Mouse (Mus musculus) liver, adult 2 months (tissue): ENCODE results near the gene Ptk7. TPM values are rescaled to one million over a fixed set of nuclear protein-coding genes. Genes with fewer than 3 reads are reported as not detected.
A peak's percentile ranks its signal among the peaks of the same experiment; 100 is the strongest.

Source experiments
- DNase-seq: peaks from one replicate; pipeline ENCODE4 v3.0.0-alpha.2; 2011; ENCODE audit warnings: low read depth, low spot score; ENCODE audit errors: extremely low read depth
- H3K27ac ChIP-seq: fragments of 200-500 bp; replicated peaks from 2 replicates; pipeline ENCODE4 v1.5.1; 2012; ENCODE audit warnings: low read depth, mild to moderate bottlenecking, control low read depth, inconsistent platforms, low read length; ENCODE audit not compliant: insufficient read depth
- H3K27me3 ChIP-seq: fragments of 200-500 bp; 2 replicates; pipeline ENCODE4 v1.6.1; 2012; ENCODE audit warnings: mild to moderate bottlenecking, moderate library complexity, low read length, inconsistent platforms; ENCODE audit not compliant: control insufficient read depth, insufficient read depth
- H3K36me3 ChIP-seq: fragments of 200-500 bp; 2 replicates; pipeline ENCODE4 v1.6.1; 2012; ENCODE audit warnings: low read length, inconsistent platforms; ENCODE audit not compliant: control insufficient read depth, insufficient read depth
- H3K4me1 ChIP-seq: fragments of 200-500 bp; 2 replicates; pipeline ENCODE4 v1.6.1; 2011; ENCODE audit warnings: low read length; ENCODE audit not compliant: control insufficient read depth, insufficient read depth
- H3K4me3 ChIP-seq: fragments of 200-500 bp; 2 replicates; pipeline ENCODE4 v1.5.1; 2011; ENCODE audit warnings: low read depth, mild to moderate bottlenecking, control low read depth, low read length, moderate library complexity; ENCODE audit not compliant: insufficient read depth
- H3K79me2 ChIP-seq: fragments of 200-500 bp; 2 replicates; pipeline ENCODE4 v1.6.1; 2012; ENCODE audit warnings: inconsistent platforms, mild to moderate bottlenecking, low read length, moderate library complexity; ENCODE audit not compliant: control insufficient read depth, insufficient read depth
- H3K9ac ChIP-seq: fragments of 200-500 bp; 2 replicates; pipeline ENCODE4 v1.6.1; 2012; ENCODE audit warnings: low read depth, mild to moderate bottlenecking, control low read depth, inconsistent platforms, low read length
- CTCF ChIP-seq: fragments of 200-500 bp; IDR thresholded peaks from 2 replicates; pipeline ENCODE4 v1.5.1; 2011; ENCODE audit warnings: low read depth, low read length, control low read depth
- POLR2A ChIP-seq: fragments of 200-500 bp; IDR thresholded peaks from 2 replicates; pipeline ENCODE4 v1.6.1; 2011; ENCODE audit warnings: low read length, control low read depth; ENCODE audit not compliant: insufficient read depth; ENCODE audit errors: extremely low read depth
- WGBS: fragments of 180-500 bp; shearing (Covaris S2); methylation state at CpG from one replicate; pipeline ENCODE4 v1.1.7; 2018; 5-methylcytosine and 5-hydroxymethylcytosine counted together
- polyA plus RNA-seq: library from polyadenylated mRNA; depleted of rRNA; stranded (reverse); fragments of >200 nt; gene quantifications from 2 replicates; pipeline ENCODE4 v1.2.3, GENCODE M21; 2012
- total RNA-seq: library from RNA; depleted of rRNA; stranded (reverse); fragments of >200 nt; gene quantifications from 2 replicates; pipeline ENCODE4 v1.2.3, GENCODE M21; 2014

Gene Ptk7
- total and polyA plus RNA-seq, 2 experiments = 0.65 to 0.66 TPM

GRCm38 (mm10) chr17:46549193-46549592 is 80.1 kb downstream of the Ptk7 start:
- TF ChIP-seq CTCF = peak; percentile 67
- no peak for TF ChIP-seq POLR2A
- 58% methylated on average over 8 of the region's 8 CpGs for WGBS

DNA sequence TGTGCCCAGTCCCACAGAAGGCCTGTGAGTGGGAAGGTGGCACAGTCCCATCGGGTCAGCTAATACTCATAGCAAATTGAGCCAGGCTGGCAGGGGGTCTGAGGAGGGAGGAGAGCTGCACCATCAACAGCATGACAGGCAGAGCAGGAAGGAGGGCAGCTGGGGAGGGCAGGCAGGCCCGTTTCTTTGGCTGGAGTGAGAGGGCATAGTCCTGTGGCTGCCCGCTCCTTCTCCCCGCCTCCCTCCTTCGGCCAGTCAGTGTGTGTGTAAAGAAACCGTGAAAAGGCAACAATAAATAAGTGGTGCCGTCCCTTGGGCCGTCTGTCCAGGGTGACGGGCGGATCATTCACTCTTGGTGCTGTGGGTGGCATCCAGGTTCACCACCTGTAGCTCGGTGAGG is 80.6 kb downstream of the Ptk7 start:
- H3K9ac ChIP-seq = no peak overlapping the region
- H3K36me3 ChIP-seq = no peaks in the 10 kb centered on the region
- peaks cover 4% of the 10 kb centered on the region for H3K4me1 ChIP-seq
- H3K79me2 ChIP-seq = no peaks in the 10 kb centered on the region; the same call in 1 of the 2 replicates
- H3K27me3 ChIP-seq = no peaks in the 10 kb centered on the region
- H3K27ac ChIP-seq = no peak overlapping the region
- H3K4me3 ChIP-seq = no peak overlapping the region
- no peak for DNase-seq
- WGBS = 87% methylated on average over 11 of the region's 11 CpGs
- TF ChIP-seq POLR2A (no peak), CTCF (no peak)

More at GRCm38 (mm10) chr17:46549193-46549592, 80.1 kb downstream of the Ptk7 start:
- Histone ChIP-seq H3K27ac (no peak overlapping the region), H3K79me2 (no peaks in the 10 kb centered on the region; the same call in 1 of the 2 replicates), H3K4me3 (no peak overlapping the region), H3K4me1 (peaks cover 7% of the 10 kb centered on the region), H3K27me3 (no peaks in the 10 kb centered on the region), H3K36me3 (no peaks in the 10 kb centered on the region), H3K9ac (no peak overlapping the region)
- DNase-seq = no peak

GRCm38 (mm10) chr17:46547923-46548322 is 81.4 kb downstream of the Ptk7 start:
- Histone ChIP-seq H3K27ac (no peak overlapping the region), H3K79me2 (no peaks in the 10 kb centered on the region; the same call in 1 of the 2 replicates), H3K27me3 (no peaks in the 10 kb centered on the region), H3K4me1 (peaks cover 4% of the 10 kb centered on the region), H3K4me3 (no peak overlapping the region), H3K36me3 (no peaks in the 10 kb centered on the region), H3K9ac (no peak overlapping the region)
- TF ChIP-seq CTCF (no peak), POLR2A (no peak)
- no peak for DNase-seq
- WGBS = 67% methylated on average over 3 of the region's 3 CpGs

DNA sequence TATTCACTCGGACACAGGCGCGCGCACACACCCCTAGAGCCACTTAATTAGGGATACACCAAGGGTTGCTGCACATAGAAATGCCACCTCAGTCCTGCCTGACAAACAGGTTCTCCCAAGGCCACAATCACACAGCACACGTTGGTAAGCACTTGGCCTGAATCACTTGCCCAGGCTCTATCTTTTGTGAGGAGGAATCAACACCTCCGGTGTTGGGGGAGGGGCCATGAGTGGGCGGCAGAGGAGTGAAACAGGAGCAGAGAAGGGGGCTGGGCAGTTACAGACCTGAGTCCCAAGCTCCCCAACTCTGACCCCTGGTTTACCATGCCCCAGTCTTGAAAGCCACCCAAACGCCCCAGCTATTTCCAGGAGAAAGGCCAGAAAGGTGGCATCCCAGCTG is 82.3 kb downstream of the Ptk7 start:
- WGBS = 54% methylated on average over 8 of the region's 8 CpGs
- Histone ChIP-seq H3K79me2 (no peaks in the 10 kb centered on the region; the same call in 1 of the 2 replicates), H3K4me1 (peaks cover 4% of the 10 kb centered on the region), H3K4me3 (no peak overlapping the region), H3K36me3 (no peaks in the 10 kb centered on the region), H3K27me3 (no peaks in the 10 kb centered on the region), H3K27ac (no peak overlapping the region), H3K9ac (no peak overlapping the region)
- TF ChIP-seq CTCF (no peak), POLR2A (no peak)
- DNase-seq = no peak

DNA sequence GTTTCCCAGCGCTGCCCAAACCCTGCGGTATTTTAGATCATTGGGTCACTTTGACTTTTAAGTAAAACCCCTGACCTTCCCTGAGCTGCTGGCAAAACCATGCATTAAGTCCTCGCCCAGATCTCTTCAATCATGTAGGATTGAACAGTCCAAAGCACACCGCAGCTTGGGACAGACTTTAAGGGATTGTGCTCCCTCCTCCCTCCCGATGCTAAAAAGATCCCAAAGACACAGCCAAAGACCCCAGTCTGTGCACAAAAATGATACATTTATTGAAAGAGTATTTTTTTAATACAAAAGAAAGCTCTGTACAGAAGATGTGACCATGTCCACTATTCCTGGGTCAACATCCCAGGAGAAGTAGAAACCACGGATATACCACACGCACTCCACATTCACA is 82.7 kb downstream of the Ptk7 start:
- WGBS = 49% methylated on average over 7 of the region's 7 CpGs
- H3K27ac ChIP-seq = no peak overlapping the region
- no peaks in the 10 kb centered on the region; the same call in 1 of the 2 replicates for H3K79me2 ChIP-seq
- DNase-seq = no peak
- no peaks in the 10 kb centered on the region for H3K36me3 ChIP-seq
- H3K27me3 ChIP-seq = no peaks in the 10 kb centered on the region
- peak overlapping the region; percentile 84; the same call in 1 of the 2 replicates for H3K4me3 ChIP-seq
- peaks cover 4% of the 10 kb centered on the region for H3K4me1 ChIP-seq
- TF ChIP-seq CTCF (no peak), POLR2A (no peak)
- no peak overlapping the region; the same call in 1 of the 2 replicates for H3K9ac ChIP-seq

DNA sequence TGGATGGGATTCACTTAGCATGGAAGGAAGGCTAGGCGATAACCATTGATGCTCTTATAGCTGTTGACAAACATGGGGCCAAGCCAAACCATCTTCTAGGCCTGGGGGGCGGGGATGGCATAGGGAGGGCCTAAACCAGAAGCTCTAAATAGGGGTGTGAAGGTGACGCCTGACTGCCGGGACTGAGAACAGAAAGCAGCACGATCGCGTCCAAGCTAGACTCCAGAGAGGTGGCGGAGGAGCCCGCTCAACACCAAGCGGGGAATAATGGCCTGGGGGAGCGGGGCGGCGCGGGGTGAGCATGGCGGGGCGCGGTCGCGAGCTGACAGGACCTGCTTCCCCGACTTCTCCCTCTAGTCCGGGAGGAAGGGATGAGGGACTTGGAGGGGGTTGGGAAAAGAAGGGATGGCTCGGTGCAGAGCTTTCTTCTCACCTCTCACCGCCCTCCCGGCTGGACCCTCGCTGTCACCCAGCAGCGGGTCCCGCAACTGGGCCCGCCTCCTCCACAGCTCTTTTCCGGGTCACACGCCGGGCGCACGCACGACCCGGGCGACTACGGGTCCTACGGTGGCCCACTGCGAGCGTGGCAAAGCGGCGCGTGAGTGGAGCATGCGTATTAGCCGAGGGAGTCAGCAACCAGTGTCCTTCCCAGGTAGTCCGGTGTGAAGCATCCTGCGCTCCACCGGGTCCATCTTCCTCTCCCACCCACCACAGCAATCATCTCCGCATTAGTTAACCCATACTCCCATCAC is 83.3 kb downstream of the Ptk7 start, which contains the start of gene Cul9:
Gene Cul9, minus strand, starts transcription at position 576 of the 752 bp plus-strand sequence.
- Histone ChIP-seq H3K27me3 (no peaks in the 10 kb centered on the region), H3K36me3 (no peaks in the 10 kb centered on the region), H3K9ac (peak within 1 kb of the TSS; percentile 82), H3K4me1 (peaks cover 4% of the 10 kb centered on the region), H3K79me2 (no peaks in the 10 kb centered on the region), H3K4me3 (peak within 1 kb of the TSS; percentile 84), H3K27ac (no peak within 1 kb of the TSS)
- WGBS = 3% methylated on average over 49 of the region's 49 CpGs
- TF ChIP-seq POLR2A (0 out of 2 replicates have a peak, but pooled peaks have one; percentile 25), CTCF (no peak)
- peak; percentile 53 for DNase-seq
